Mouse (Mus musculus) urinary bladder, adult 2 months (tissue): ENCODE results near the gene Hus1. TPM values are rescaled to one million over a fixed set of nuclear protein-coding genes. Genes with fewer than 3 reads are reported as not detected.

Experiments used
- DNase-seq: peaks from one replicate; pipeline ENCODE4 v3.0.0; 2022; ENCODE audit warnings: low spot score
- polyA plus RNA-seq: library from polyadenylated mRNA; depleted of rRNA; stranded (reverse); fragments of >200 nt; gene quantifications from 2 replicates; pipeline ENCODE4 v1.2.3, GENCODE M21; 2012; rRNA removed

Hus1 gene
- polyA plus RNA-seq = 8.7 and 9.3 TPM in 2 replicates

GRCm38 (mm10) chr11:9010853-9011339, at the start of gene Hus1:
TSS of gene Hus1 (minus strand) at chr11:9011191.
- peak; percentile 86 for DNase-seq

- no peak for DNase-seq
These were observed 49.5 kb upstream of the Hus1 start for GRCm38 (mm10) chr11:9060484-9060883.

GRCm38 (mm10) chr11:9060029-9060428, 49.0 kb upstream of the Hus1 start:
- no peak for DNase-seq

GRCm38 (mm10) chr11:9057711-9058110, 46.7 kb upstream of the Hus1 start:
- no peak for DNase-seq

GRCm38 (mm10) chr11:9056937-9057336, 45.9 kb upstream of the Hus1 start:
- DNase-seq = no peak

- no peak for DNase-seq
These were observed 40.9 kb upstream of the Hus1 start for GRCm38 (mm10) chr11:9051895-9052294.

- no peak for DNase-seq
These were observed 39.2 kb upstream of the Hus1 start for GRCm38 (mm10) chr11:9050241-9050640.

GRCm38 (mm10) chr11:9048703-9049060, 37.7 kb upstream of the Hus1 start, which contains the start of gene Sun3:
TSS of gene Sun3 (minus strand) at chr11:9048991.
- peak; percentile 47 for DNase-seq

- no peak for DNase-seq
These were observed 37.2 kb upstream of the Hus1 start, which contains the start of gene Gm11992 for GRCm38 (mm10) chr11:9048011-9048702. TSS of gene Gm11992 (plus strand) at chr11:9048594.

GRCm38 (mm10) chr11:9047044-9047443, 36.1 kb upstream of the Hus1 start:
- DNase-seq = no peak

GRCm38 (mm10) chr11:9046546-9046945, 35.6 kb upstream of the Hus1 start:
- no peak for DNase-seq

GRCm38 (mm10) chr11:9031530-9031929, 20.5 kb upstream of the Hus1 start:
- DNase-seq = no peak

GRCm38 (mm10) chr11:9025211-9025610, 14.2 kb upstream of the Hus1 start:
- no peak for DNase-seq

GRCm38 (mm10) chr11:9024782-9025181, 13.8 kb upstream of the Hus1 start:
- no peak for DNase-seq

GRCm38 (mm10) chr11:9020207-9020606, 9.2 kb upstream of the Hus1 start:
- no peak for DNase-seq

- no peak for DNase-seq
These were observed 7.7 kb upstream of the Hus1 start for GRCm38 (mm10) chr11:9018491-9019267.

GRCm38 (mm10) chr11:9014740-9015139, 3.7 kb upstream of the Hus1 start:
- DNase-seq = no peak

- DNase-seq = no peak
These were observed 357 bp upstream of the Hus1 start for GRCm38 (mm10) chr11:9011348-9011747.

GRCm38 (mm10) chr11:9010416-9010815, 575 bp downstream of the Hus1 start:
- DNase-seq = peak; percentile 23

GRCm38 (mm10) chr11:9008761-9009160, 2.2 kb downstream of the Hus1 start:
- no peak for DNase-seq

GRCm38 (mm10) chr11:8988084-8988483, 22.9 kb downstream of the Hus1 start:
- DNase-seq = no peak

- DNase-seq = no peak
These were observed 24.9 kb downstream of the Hus1 start for GRCm38 (mm10) chr11:8986058-8986457.
